In the genomic region with DNA sequence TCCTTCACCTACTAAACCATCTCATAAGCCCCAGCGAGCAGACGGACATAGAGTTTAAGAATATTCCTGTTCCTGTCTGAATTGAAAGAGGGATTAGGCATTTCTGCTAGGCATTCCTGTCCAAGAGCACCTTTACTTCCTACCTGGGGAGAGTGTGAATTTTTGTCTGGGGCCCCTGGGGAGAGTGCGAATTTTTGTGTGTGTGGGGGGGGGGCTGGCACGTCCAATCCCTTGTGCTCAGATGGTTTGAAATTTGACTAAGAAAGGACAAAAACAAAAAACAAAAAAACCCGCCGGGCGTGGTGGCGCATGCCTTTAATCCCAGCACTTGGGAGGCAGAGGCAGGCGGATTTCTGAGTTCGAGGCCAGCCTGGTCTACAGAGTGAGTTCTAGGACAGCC, we compare ENCODE assay signal across 8 mouse cellular contexts. TPM values are rescaled to one million over a fixed set of nuclear protein-coding genes. Genes with fewer than 3 reads are reported as not detected.
DNase-seq lines count a peak whose midpoint lies in the region; ATAC-seq and TF ChIP-seq lines count a peak whose summit lies in the region.

No protein-coding gene starts in this region.

- 72% methylated on average over 10 of the region's 10 CpGs for WGBS in kidney, embryonic 14.5 days
- WGBS in intestine, embryonic 14.5 days = 60% methylated on average over 10 of the region's 10 CpGs

- no peaks in the 10 kb centered on the region for H3K9me3 ChIP-seq in kidney, embryonic 14.5 days (ENCODE audit: control insufficient read depth, low read length)
- no peaks in the 10 kb centered on the region for H3K9me3 ChIP-seq in intestine, embryonic 14.5 days (ENCODE audit: control insufficient read depth, low read length)

- H3K4me3 ChIP-seq in kidney, embryonic 14.5 days (ENCODE audit: low read length) = peak overlapping the region; percentile 73
- H3K4me3 ChIP-seq in brown adipose tissue, adult 24 weeks (ENCODE audit: insufficient read depth, low read depth, low read length) = peak overlapping the region; percentile 34
- H3K4me3 ChIP-seq in intestine, embryonic 14.5 days (ENCODE audit: low read depth, low read length) = peak overlapping the region; percentile 86
- H3K4me3 ChIP-seq in myocyte = peak overlapping the region; percentile 79

- H3K4me2 ChIP-seq in kidney, embryonic 14.5 days (replicated peaks; ENCODE audit: low read depth, low read length) = peak overlapping the region; percentile 15; the same call in 1 of the 2 replicates
- H3K4me2 ChIP-seq in intestine, embryonic 14.5 days (ENCODE audit: low read length) = peak overlapping the region; percentile 87
- peak overlapping the region; percentile 81 for H3K4me2 ChIP-seq in myocyte (ENCODE audit: low read depth)

- H3K27ac ChIP-seq in kidney, embryonic 14.5 days (ENCODE audit: low read depth, low read length) = no peak overlapping the region
- H3K27ac ChIP-seq in brown adipose tissue, adult 24 weeks (replicated peaks; ENCODE audit: low read depth, low read length) = no peak overlapping the region
- no peak overlapping the region for H3K27ac ChIP-seq in intestine, embryonic 14.5 days (ENCODE audit: low read depth)

- no peak for TF ChIP-seq POLR2A in myocyte (IDR thresholded peaks at IDR 0.05; ENCODE audit: insufficient read length, low read depth)

- peaks cover 23% of the 10 kb centered on the region for H3K79me2 ChIP-seq in myocyte (ENCODE audit: control insufficient read depth, insufficient read depth)

- no peak for DNase-seq in kidney, postnatal 36 days
- no peak for DNase-seq in intestine, embryonic 14.5 days (ENCODE audit: low spot score)
- DNase-seq in embryo, embryonic 10 days (ENCODE audit: low spot score) = no peak
- DNase-seq in right cerebral cortex, postnatal 14 days = no peak
- DNase-seq in retina, postnatal 1 day = no peak

- H3K9ac ChIP-seq in kidney, embryonic 14.5 days (ENCODE audit: low read depth, low read length) = no peak overlapping the region
- no peak overlapping the region for H3K9ac ChIP-seq in intestine, embryonic 14.5 days (ENCODE audit: low read length)

- ATAC-seq in kidney, embryonic 14.5 days (ENCODE audit: low FRiP score, low TSS enrichment) = no peak
- 0 out of 2 replicates have a peak, but pooled peaks have one; percentile 16 for ATAC-seq in intestine, embryonic 14.5 days (replicated peaks; ENCODE audit: low FRiP score, low TSS enrichment, low read depth)

- H3K4me1 ChIP-seq in kidney, embryonic 14.5 days (ENCODE audit: control insufficient read depth, insufficient read depth, low read length) = no peaks in the 10 kb centered on the region
- peaks cover 3% of the 10 kb centered on the region; the same call in 1 of the 2 replicates for H3K4me1 ChIP-seq in brown adipose tissue, adult 24 weeks (ENCODE audit: control insufficient read depth, insufficient read depth, insufficient read length, low read length)
- peaks cover 8% of the 10 kb centered on the region for H3K4me1 ChIP-seq in intestine, embryonic 14.5 days (replicated peaks; ENCODE audit: control insufficient read depth, insufficient read depth, low read length)

- H3K27me3 ChIP-seq in kidney, embryonic 14.5 days (ENCODE audit: control insufficient read depth, insufficient read depth, low read length) = no peaks in the 10 kb centered on the region
- no peaks in the 10 kb centered on the region for H3K27me3 ChIP-seq in intestine, embryonic 14.5 days (replicated peaks; ENCODE audit: control insufficient read depth, insufficient read depth, low read length)
- H3K27me3 ChIP-seq in myocyte (ENCODE audit: control insufficient read depth, insufficient read depth, insufficient read length) = no peaks in the 10 kb centered on the region

- H3K36me3 ChIP-seq in kidney, embryonic 14.5 days (ENCODE audit: control insufficient read depth, insufficient read depth, low read length) = peaks cover 13% of the 10 kb centered on the region
- peaks cover 12% of the 10 kb centered on the region for H3K36me3 ChIP-seq in intestine, embryonic 14.5 days (ENCODE audit: control insufficient read depth, insufficient read depth, low read length)
- H3K36me3 ChIP-seq in myocyte (ENCODE audit: control insufficient read depth, insufficient read depth) = peaks cover 12% of the 10 kb centered on the region

- H3ac ChIP-seq in myocyte (ENCODE audit: control insufficient read depth, insufficient read length) = no peak overlapping the region

TF ChIP-seq in myocyte, 11 proteins besides CTCF, POLR2A, EP300 and RAD21:
- TF ChIP-seq REST (IDR thresholded peaks at IDR 0.05; ENCODE audit: insufficient read depth, insufficient read length) (no peak), TCF3 (IDR thresholded peaks at IDR 0.05; ENCODE audit: insufficient read length, low read depth) (no peak), TCF12 (IDR thresholded peaks at IDR 0.05; ENCODE audit: insufficient read depth, poor library complexity, severe bottlenecking) (no peak), USF1 (IDR thresholded peaks at IDR 0.05; ENCODE audit: low read depth) (no peak), SRF (IDR thresholded peaks at IDR 0.05; ENCODE audit: control insufficient read depth, insufficient read length, low read depth) (no peak), POLR2AphosphoS2 (IDR thresholded peaks at IDR 0.05; ENCODE audit: insufficient read length, low read depth) (no peak), MYOD1 (IDR thresholded peaks at IDR 0.05; ENCODE audit: control insufficient read depth in 1 of 3, insufficient read length in 2 of 3, low read depth in 2 of 3) (no peak), E2F4 (IDR thresholded peaks at IDR 0.05; ENCODE audit: insufficient read depth) (no peak), CEBPB (IDR thresholded peaks at IDR 0.05; ENCODE audit: insufficient read depth, poor library complexity, severe bottlenecking) (no peak), MYOG (IDR thresholded peaks at IDR 0.05; ENCODE audit: control insufficient read depth in 1 of 3, insufficient read depth in 1 of 3, insufficient read length in 2 of 3, low read depth in 2 of 3) (no peak), MAX (IDR thresholded peaks at IDR 0.05; ENCODE audit: low read depth) (no peak)

RNA-seq across cellular contexts. Expression of a gene that starts 0.4 kb away (rescaled TPM):
- polyA plus RNA-seq in kidney, embryonic 14.5 days (2014; fragmentation: Nextera tagmentation; extraction: Ambion mirVana) = 16.0 and 26.0 TPM in 2 replicates
- polyA plus RNA-seq in brown adipose tissue, adult 24 weeks (2012; ENCODE audit: insufficient read depth, insufficient read length, missing spikeins) = 6.4 and 7.0 TPM in 2 replicates
- 23.4 and 24.5 TPM in 2 replicates for polyA plus RNA-seq in intestine, embryonic 14.5 days (2014; fragmentation: Nextera tagmentation; extraction: Ambion mirVana)
- polyA plus RNA-seq in myocyte (2012; fragmentation: generic; extraction: Trizol) = 20.0 TPM

RNA-seq across cellular contexts. Expression of a gene that starts 33.8 kb away (rescaled TPM):
- polyA plus RNA-seq in kidney, embryonic 14.5 days (2014; fragmentation: Nextera tagmentation; extraction: Ambion mirVana) = 5.0 and 5.3 TPM in 2 replicates
- polyA plus RNA-seq in brown adipose tissue, adult 24 weeks (2012; ENCODE audit: insufficient read depth, insufficient read length, missing spikeins) = 3.3 and 6.2 TPM in 2 replicates
- polyA plus RNA-seq in intestine, embryonic 14.5 days (2014; fragmentation: Nextera tagmentation; extraction: Ambion mirVana) = 4.7 and 5.1 TPM in 2 replicates
- 1.3 TPM for polyA plus RNA-seq in myocyte (2012; fragmentation: generic; extraction: Trizol)

Comparison
In these comparisons a context has a peak if more than half of its experiments do, and no peak if none do; other contexts are left out.
1. H3K4me2 ChIP-seq: peak in every context shown above with its lines; median percentile 87 in intestine, embryonic 14.5 days; 81 in myocyte; 15 in kidney, embryonic 14.5 days.
2. H3K4me3 ChIP-seq: peak in every context shown above with its lines; median percentile 86 in intestine, embryonic 14.5 days; 79 in myocyte; 73 in kidney, embryonic 14.5 days; 34 in brown adipose tissue, adult 24 weeks.